Mouse (Mus musculus) testis, postnatal 14 days (tissue): ENCODE results near the gene Mrln.
"Not testable (repeated sequence)": the region's sequence is repeated elsewhere in the genome, so short reads cannot be mapped to it uniquely, and the experiment has no call there.

Experiments used
- DNase-seq: peaks from one replicate; pipeline ENCODE4 v3.0.0; 2021; ENCODE audit warnings: low spot score

Gene Mrln

GRCm38 (mm10) chr10:70195786-70196185 is 8.7 kb upstream of the Mrln start:
- no peak for DNase-seq

GRCm38 (mm10) chr10:70196666-70197065 is 7.8 kb upstream of the Mrln start:
- peak; percentile 33 for DNase-seq

DNA sequence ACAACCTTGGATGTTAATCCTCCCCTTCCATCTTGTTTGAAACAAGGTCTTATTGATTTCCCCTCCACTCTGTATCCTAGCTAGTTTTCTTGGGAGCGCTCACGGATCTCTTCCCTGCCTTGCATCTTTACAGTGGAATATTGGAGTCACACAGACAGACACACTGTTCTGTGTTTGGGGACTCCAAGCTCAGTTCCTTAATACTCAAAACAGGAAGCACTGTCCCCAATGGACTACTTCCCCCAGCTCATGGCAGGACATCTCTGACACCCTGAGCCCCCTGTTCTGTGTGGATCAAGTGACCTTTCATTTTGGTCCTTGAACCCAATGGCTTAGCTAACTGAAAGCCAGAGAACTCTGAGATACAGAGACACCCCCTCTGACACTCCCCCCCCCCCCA is 6.9 kb upstream of the Mrln start:
- DNase-seq: no peak

GRCm38 (mm10) chr10:70198012-70198411 is 6.5 kb upstream of the Mrln start:
- no peak for DNase-seq

DNA sequence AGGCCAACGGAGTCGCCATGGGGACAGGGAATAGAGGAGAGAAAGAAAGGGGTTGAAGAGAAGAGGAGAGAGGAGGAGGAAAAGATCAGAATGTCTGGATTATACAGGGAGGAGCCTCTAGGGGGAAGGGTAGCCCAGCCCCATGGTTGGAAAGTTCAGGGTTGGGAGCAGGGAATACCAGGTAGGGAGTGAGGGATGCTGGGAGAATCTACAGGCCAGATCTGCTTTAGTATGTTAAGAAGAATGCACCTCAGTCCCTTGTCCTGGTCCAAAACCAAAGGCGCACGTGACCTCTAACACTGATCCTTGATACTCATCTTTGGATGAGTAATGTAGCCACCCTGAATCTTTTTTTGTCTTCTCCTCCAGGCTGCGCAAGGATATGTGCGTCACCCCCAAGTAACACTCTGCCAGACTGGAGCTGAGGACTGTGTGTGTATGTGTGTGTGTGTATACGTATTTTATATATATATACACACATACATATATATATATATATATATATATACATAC is 5.5 kb upstream of the Mrln start:
- DNase-seq: no peak

GRCm38 (mm10) chr10:70199466-70200210 is 4.8 kb upstream of the Mrln start:
- no peak for DNase-seq

DNA sequence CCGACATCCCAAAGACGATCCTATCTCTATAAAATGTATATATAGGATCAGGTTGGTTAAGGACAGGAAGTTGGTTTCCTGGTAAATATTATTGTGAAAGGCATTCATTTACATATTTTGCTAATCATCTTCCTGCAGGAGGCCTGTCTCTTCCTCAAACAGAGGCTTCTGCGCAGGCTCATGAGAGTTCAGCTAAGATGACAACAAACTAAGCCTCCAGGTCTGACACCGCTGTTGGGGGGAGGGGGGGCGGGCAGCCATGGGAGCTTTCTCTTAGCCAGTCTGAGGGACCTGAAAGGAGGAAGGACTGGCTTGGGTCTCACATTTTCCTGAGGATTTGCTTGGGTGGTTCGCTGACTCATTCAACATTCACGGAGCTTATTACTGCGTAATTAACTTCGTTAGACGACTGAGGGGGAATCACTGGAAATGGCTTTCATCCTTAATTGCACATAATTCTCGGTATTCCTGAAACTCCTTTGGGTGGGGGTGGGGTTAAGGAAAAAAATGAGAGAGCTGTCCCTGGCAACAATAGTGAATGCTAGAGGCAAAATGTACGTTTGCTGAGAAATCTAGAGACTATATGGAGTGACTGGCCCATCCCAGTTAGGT is 3.5 kb upstream of the Mrln start:
- DNase-seq: no peak

DNA sequence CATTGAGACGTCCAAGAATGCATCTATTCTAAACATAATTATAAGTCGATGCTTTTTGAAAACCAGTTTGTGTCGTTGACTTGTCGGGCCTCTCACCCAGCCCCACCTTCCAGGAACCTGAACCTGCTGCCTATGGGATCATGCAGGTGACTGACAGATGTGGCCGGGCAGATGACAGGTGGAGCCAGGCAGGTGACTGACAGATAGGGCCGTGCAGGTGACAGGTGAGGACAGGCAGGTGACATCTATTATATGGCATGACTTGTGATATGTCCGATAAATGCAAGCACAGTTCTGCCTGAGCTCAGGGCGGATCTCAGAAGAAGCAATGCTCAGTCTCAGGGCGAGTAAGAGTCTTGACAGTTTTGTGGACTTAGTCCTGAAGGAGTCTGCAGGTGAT is 6.8 kb downstream of the Mrln start:
- DNase-seq: no peak

GRCm38 (mm10) chr10:70220971-70221370 is 16.5 kb downstream of the Mrln start:
- DNase-seq: no peak

- not testable (repeated sequence) for DNase-seq
These were observed 17.8 kb downstream of the Mrln start for GRCm38 (mm10) chr10:70222231-70222630.

DNA sequence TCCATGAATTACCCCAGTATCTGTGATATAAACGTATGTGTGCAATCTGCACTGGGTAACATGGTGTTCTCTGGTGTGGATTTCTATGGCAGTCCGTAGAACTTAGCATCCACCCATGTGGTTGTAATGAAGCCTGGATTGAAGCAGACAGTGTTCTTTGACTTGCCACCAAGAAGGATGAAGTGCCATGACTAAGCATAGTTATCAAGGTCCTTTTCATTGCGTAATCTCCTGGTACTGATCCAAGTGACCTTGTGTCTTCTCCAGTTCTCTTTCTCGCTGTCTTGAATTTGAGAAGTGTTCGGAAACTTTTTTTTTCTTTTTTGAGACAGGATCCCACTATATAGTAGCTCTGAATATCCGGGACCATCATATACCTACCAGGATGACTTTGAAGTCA is 20.1 kb downstream of the Mrln start:
- DNase-seq: no peak

DNA sequence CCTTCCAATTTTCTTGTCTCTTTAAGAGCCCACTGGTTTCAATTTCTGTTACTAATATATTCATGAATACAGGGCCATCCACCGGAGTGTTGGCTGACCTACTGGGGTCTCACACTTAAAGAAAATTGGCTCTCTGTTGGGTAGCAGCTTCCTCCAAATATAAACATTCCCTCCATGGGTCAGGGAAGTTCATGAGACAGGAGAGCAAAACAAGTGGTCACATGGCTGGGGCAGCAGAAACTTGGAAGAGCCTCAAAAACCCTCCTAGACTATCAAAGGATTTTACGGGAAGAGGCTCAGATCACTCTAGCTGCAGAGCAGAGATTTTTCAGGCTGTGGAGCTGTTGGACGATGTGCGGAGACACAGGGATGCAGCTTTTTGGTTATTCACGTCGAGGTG is 21.3 kb downstream of the Mrln start:
- no peak for DNase-seq

DNA sequence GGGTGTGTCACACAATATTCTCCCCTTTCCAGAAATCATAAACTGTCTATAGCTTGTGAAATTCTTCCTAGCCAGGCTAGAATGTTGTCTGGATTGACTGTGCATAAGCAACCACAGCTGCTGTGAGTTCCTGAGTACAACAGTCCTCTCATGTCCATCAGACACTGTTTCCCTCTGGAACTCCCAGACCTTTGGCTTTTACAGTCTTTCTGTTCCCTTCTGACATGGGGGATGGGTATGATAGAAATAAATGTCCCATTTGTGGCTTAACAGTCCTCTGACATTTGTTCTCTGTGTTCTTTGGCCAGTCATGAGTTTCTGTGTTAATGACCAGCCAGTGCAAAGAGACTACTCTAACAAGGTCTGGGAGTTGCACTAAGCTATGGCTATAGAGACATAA is 22.1 kb downstream of the Mrln start:
- no peak for DNase-seq

- no peak for DNase-seq
These were observed 25.9 kb downstream of the Mrln start for GRCm38 (mm10) chr10:70230352-70230751.

DNA sequence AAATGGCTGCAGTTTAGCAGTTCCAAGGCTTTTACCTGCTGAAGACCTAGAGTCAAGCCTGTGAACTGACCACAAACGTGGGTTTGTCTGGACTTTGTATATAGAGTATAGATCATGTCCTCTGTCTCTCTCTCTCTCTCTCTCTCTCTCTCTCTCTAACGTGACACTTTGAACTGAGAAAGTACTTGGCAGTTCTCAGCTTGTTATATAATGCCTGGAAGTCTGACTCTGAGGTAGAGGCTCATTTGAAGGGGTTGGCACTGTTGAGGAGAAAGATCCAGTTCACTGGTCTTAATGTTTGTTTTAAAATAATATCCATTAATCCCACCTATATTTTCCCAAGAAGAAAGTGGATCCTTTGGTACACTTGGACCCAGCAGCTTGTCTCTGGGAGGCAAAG is 33.5 kb downstream of the Mrln start:
- no peak for DNase-seq

- no peak for DNase-seq
These were observed 38.4 kb downstream of the Mrln start for GRCm38 (mm10) chr10:70242751-70243444.

GRCm38 (mm10) chr10:70244921-70245558 is 40.6 kb downstream of the Mrln start, which contains the start of gene Slc16a9:
Gene Slc16a9 (plus strand): TSS chr10:70245100.
- DNase-seq: peak; percentile 33

GRCm38 (mm10) chr10:70245559-70245945 is 41.1 kb downstream of the Mrln start:
- DNase-seq: no peak

DNA sequence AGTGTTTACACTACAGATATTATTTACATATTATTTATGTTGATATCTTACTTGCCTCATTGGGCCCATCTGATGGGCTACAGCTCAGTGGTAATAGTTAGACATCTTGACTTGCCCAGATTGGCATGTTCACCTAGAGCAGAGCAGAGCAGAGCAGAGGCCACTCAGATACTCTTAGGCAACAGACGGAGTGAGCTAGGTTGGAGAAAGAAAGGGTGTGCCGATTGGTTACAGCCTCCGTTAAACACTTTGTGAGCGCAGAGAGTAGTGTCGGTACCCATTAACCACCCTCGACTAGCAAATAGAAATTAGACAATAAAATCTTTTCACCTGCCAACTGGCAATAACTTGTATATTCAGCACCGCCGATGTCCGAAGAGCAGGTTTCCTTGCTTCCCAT is 41.6 kb downstream of the Mrln start:
- no peak for DNase-seq

GRCm38 (mm10) chr10:70250354-70250753 is 45.9 kb downstream of the Mrln start:
- no peak for DNase-seq

DNA sequence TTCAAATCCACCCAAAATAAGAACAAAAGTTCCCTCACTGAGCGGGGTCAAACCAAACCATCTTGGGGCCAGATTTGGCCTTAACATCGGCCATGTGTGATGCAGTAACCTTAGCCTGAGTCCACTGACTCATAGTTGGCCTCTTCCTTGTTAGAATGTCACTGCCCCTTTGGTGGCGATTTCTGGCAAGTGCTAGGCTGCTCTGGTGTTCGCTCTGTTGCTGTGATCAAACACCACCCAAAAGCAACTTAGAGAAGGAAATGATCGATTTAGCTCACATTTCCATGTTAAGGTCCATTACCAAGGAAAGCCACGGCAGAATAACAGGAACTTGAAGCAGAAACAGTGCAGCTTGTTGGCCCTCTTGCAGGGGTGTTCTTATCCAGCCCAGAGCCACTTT is 46.3 kb downstream of the Mrln start:
- DNase-seq: no peak

- no peak for DNase-seq
These were observed 50.2 kb downstream of the Mrln start for GRCm38 (mm10) chr10:70254666-70255065.
